ENCODE assay signal across 20 mouse cellular contexts in genomic region chr12:53294011-53294410, GRCm38 (mm10). TPM values are rescaled to one million over a fixed set of nuclear protein-coding genes. Genes with fewer than 3 reads are reported as not detected.
"Had no signal": no experiment of that assay in that cellular context is flagged by ENCODE, and none has a peak within 500 bp of the region (broad histone marks: within the 10 kb centered on the region; RNA-seq: fewer than 3 reads in every experiment).

No protein-coding gene starts in this region.

- H3K27ac ChIP-seq: lung, embryonic 15.5 days; macrophage; midbrain, embryonic 13.5 days; midbrain, embryonic 15.5 days; neural tube, embryonic 13.5 days; stomach, embryonic 15.5 days; stomach, postnatal 0 days had no signal

- H3K4me3 ChIP-seq: lung, embryonic 15.5 days; megakaryocyte, embryonic 14.5 days; midbrain, embryonic 13.5 days; midbrain, embryonic 15.5 days; neural tube, embryonic 13.5 days; stomach, embryonic 15.5 days had no signal

- H3K4me1 ChIP-seq: lung, embryonic 15.5 days; megakaryocyte, embryonic 14.5 days had no signal

- H3K9ac ChIP-seq: lung, embryonic 15.5 days; midbrain, embryonic 13.5 days; midbrain, embryonic 15.5 days; neural tube, embryonic 13.5 days; stomach, embryonic 15.5 days had no signal

- DNase-seq: lung, adult 2 months; lung, postnatal 14 days; lung, postnatal 36 days; right cerebral cortex, postnatal 14 days; thymus, adult 2 months; thymus, postnatal 25 days; thymus, postnatal 4 days had no signal

- H3K4me2 ChIP-seq: lung, embryonic 15.5 days; midbrain, embryonic 11.5 days; midbrain, embryonic 13.5 days; midbrain, embryonic 15.5 days; neural tube, embryonic 13.5 days; stomach, embryonic 15.5 days had no signal

- H3K27me3 ChIP-seq: lung, embryonic 15.5 days; megakaryocyte, embryonic 14.5 days; midbrain, embryonic 13.5 days; midbrain, embryonic 15.5 days; neural tube, embryonic 13.5 days; stomach, embryonic 15.5 days had no signal

- ATAC-seq: lung, postnatal 0 days; midbrain, embryonic 13.5 days; midbrain, embryonic 15.5 days had no signal

- H3K9me3 ChIP-seq: lung, embryonic 15.5 days; midbrain, embryonic 13.5 days; midbrain, embryonic 15.5 days; neural tube, embryonic 13.5 days; stomach, embryonic 15.5 days had no signal

- H3K36me3 ChIP-seq: lung, embryonic 15.5 days; midbrain, embryonic 13.5 days; midbrain, embryonic 15.5 days; neural tube, embryonic 13.5 days; stomach, embryonic 15.5 days had no signal

RNA-seq across cellular contexts. Expression of gene Npas3, which starts 45.5 kb away (rescaled TPM):
- total RNA-seq: megakaryocyte progenitor cell, adult 5-6 weeks; monocyte, adult 5-6 weeks; neutrophil, adult 5-6 weeks had no signal
- polyA plus RNA-seq: macrophage had no signal
